Mouse (Mus musculus) urinary bladder, postnatal 25 days (tissue): ENCODE results near the gene 4430402I18Rik.

ENCODE experiments used
- DNase-seq: peaks from one replicate; pipeline ENCODE4 v3.0.0; 2022; ENCODE audit warnings: low spot score

Gene 4430402I18Rik

GRCm38 (mm10) chr19:28964552-28964903, 3.1 kb downstream of the 4430402I18Rik start:
- no peak for DNase-seq

- peak; percentile 74 for DNase-seq
These were observed 3.6 kb downstream of the 4430402I18Rik start, which contains the start of gene Plpp6 for GRCm38 (mm10) chr19:28963842-28964551. Gene Plpp6, plus strand, starts transcription at chr19:28963953.

- no peak for DNase-seq
These were observed 4.1 kb downstream of the 4430402I18Rik start for GRCm38 (mm10) chr19:28963513-28963841.

GRCm38 (mm10) chr19:28963113-28963512, 4.5 kb downstream of the 4430402I18Rik start:
- no peak for DNase-seq

GRCm38 (mm10) chr19:28951251-28951650, 16.3 kb downstream of the 4430402I18Rik start:
- no peak for DNase-seq

- DNase-seq = no peak
These were observed 20.3 kb downstream of the 4430402I18Rik start for GRCm38 (mm10) chr19:28947311-28947710.

GRCm38 (mm10) chr19:28946782-28947181, 20.8 kb downstream of the 4430402I18Rik start:
- DNase-seq = no peak

GRCm38 (mm10) chr19:28941271-28941670, 26.3 kb downstream of the 4430402I18Rik start:
- no peak for DNase-seq

- DNase-seq = no peak
These were observed 27.3 kb downstream of the 4430402I18Rik start for GRCm38 (mm10) chr19:28940135-28940874.

- no peak for DNase-seq
These were observed 32.7 kb downstream of the 4430402I18Rik start for GRCm38 (mm10) chr19:28934897-28935296.

GRCm38 (mm10) chr19:28929034-28929433, 38.6 kb downstream of the 4430402I18Rik start:
- DNase-seq = no peak

GRCm38 (mm10) chr19:28927396-28927795, 40.2 kb downstream of the 4430402I18Rik start:
- DNase-seq = no peak

GRCm38 (mm10) chr19:28926366-28926765, 41.2 kb downstream of the 4430402I18Rik start:
- no peak for DNase-seq

GRCm38 (mm10) chr19:28917839-28918238, 49.8 kb downstream of the 4430402I18Rik start:
- DNase-seq = no peak

GRCm38 (mm10) chr19:28916492-28916891, 51.1 kb downstream of the 4430402I18Rik start:
- DNase-seq = no peak

GRCm38 (mm10) chr19:28915602-28916250, 51.9 kb downstream of the 4430402I18Rik start:
- DNase-seq = no peak

GRCm38 (mm10) chr19:28914598-28914997, 53.0 kb downstream of the 4430402I18Rik start:
- DNase-seq = no peak

GRCm38 (mm10) chr19:28908693-28909092, 58.9 kb downstream of the 4430402I18Rik start:
- DNase-seq = no peak

GRCm38 (mm10) chr19:28908186-28908585, 59.4 kb downstream of the 4430402I18Rik start:
- no peak for DNase-seq

GRCm38 (mm10) chr19:28903536-28904119, 64.0 kb downstream of the 4430402I18Rik start:
- no peak for DNase-seq

- no peak for DNase-seq
These were observed 64.8 kb downstream of the 4430402I18Rik start for GRCm38 (mm10) chr19:28902806-28903205.

- DNase-seq = no peak
These were observed 65.5 kb downstream of the 4430402I18Rik start for GRCm38 (mm10) chr19:28902111-28902510.

- no peak for DNase-seq
These were observed 66.8 kb downstream of the 4430402I18Rik start for GRCm38 (mm10) chr19:28900771-28901170.
